Mouse (Mus musculus): ENCODE measurements around the gene Rnf31. TPM values are rescaled to one million over a fixed set of nuclear protein-coding genes. Genes with fewer than 3 reads are reported as not detected.
A peak's percentile ranks its signal among the peaks of the same experiment; 100 is the strongest.

The Rnf31 gene
- polyA plus RNA-seq, 1 experiment from 2014 or later: 19.7 TPM

GRCm38 (mm10) chr14:55644261-55644888 is 52.9 kb downstream of the Rnf31 start:
- 42% methylated on average over 17 of the region's 17 CpGs for WGBS
- Histone ChIP-seq H3K36me3 (peaks cover 49% of the 10 kb centered on the region), H3K27ac (peak overlapping the region; percentile 59; the same call in 1 of the 2 replicates), H3K9me3 (replicated peaks) (no peaks in the 10 kb centered on the region), H3K4me3 (peak overlapping the region; percentile 98), H3K4me1 (peaks cover 27% of the 10 kb centered on the region), H3K27me3 (ENCODE audit: low read depth, poor library complexity, severe bottlenecking) (no peaks in the 10 kb centered on the region)
- no peak for DNase-seq (ENCODE audit: low spot score)

GRCm38 (mm10) chr14:55649884-55650283 is 58.4 kb downstream of the Rnf31 start, which contains the start of gene Tssk4:
Gene Tssk4 (plus strand): TSS chr14:55650184.
- Histone ChIP-seq H3K27me3 (ENCODE audit: low read depth, poor library complexity, severe bottlenecking) (no peaks in the 10 kb centered on the region), H3K27ac (no peak within 1 kb of the TSS), H3K4me3 (no peak within 1 kb of the TSS), H3K9me3 (replicated peaks) (no peaks in the 10 kb centered on the region), H3K4me1 (peaks cover 5% of the 10 kb centered on the region), H3K36me3 (peaks cover 23% of the 10 kb centered on the region)
- 98% methylated on average over 2 of the region's 2 CpGs for WGBS
- no peak for DNase-seq (ENCODE audit: low spot score)

- no peaks in the 10 kb centered on the region for H3K27me3 ChIP-seq (ENCODE audit: low read depth, poor library complexity, severe bottlenecking)
- H3K36me3 ChIP-seq: peaks cover 11% of the 10 kb centered on the region
- H3K9me3 ChIP-seq (replicated peaks): no peaks in the 10 kb centered on the region
- H3K4me3 ChIP-seq: no peak overlapping the region
- 85% methylated on average over 7 of the region's 7 CpGs for WGBS
- no peaks in the 10 kb centered on the region for H3K4me1 ChIP-seq
- no peak overlapping the region for H3K27ac ChIP-seq
- no peak for DNase-seq (ENCODE audit: low spot score)
Observed at GRCm38 (mm10) chr14:55651528-55651927, 60.0 kb downstream of the Rnf31 start.

Other genes starting within 250 kb of the Rnf31 start
- 74.5 and 83.2 TPM in 2 replicates for gene Dhrs4, start 113.0 kb upstream of the Rnf31 start, polyA plus RNA-seq (2016; fragmentation: Nextera tagmentation; extraction: Ambion mirVana)
- gene Carmil3, start 101.1 kb upstream of the Rnf31 start, polyA plus RNA-seq (2016; fragmentation: Nextera tagmentation; extraction: Ambion mirVana): 2.4 and 2.9 TPM in 2 replicates
- gene Cpne6, start 81.3 kb upstream of the Rnf31 start, polyA plus RNA-seq (2016; fragmentation: Nextera tagmentation; extraction: Ambion mirVana): 0.05 TPM in 1 of 2 replicates, not detected in the other
- gene Nrl, start 66.7 kb upstream of the Rnf31 start, polyA plus RNA-seq (2016; fragmentation: Nextera tagmentation; extraction: Ambion mirVana): not detected in 2 replicates
- gene Pck2, start 51.4 kb upstream of the Rnf31 start, polyA plus RNA-seq (2016; fragmentation: Nextera tagmentation; extraction: Ambion mirVana): 22.1 and 26.9 TPM in 2 replicates
- gene Dcaf11, start 31.7 kb upstream of the Rnf31 start, polyA plus RNA-seq (2016; fragmentation: Nextera tagmentation; extraction: Ambion mirVana): 62.3 and 69.1 TPM in 2 replicates
- gene A730061H03Rik, start 31.3 kb upstream of the Rnf31 start, polyA plus RNA-seq (2016; fragmentation: Nextera tagmentation; extraction: Ambion mirVana): 0.59 and 0.87 TPM in 2 replicates
- 1.3 and 3.9 TPM in 2 replicates for gene Fitm1, start 16.1 kb upstream of the Rnf31 start, polyA plus RNA-seq (2016; fragmentation: Nextera tagmentation; extraction: Ambion mirVana)
- gene Psme1, start 13.6 kb upstream of the Rnf31 start, polyA plus RNA-seq (2016; fragmentation: Nextera tagmentation; extraction: Ambion mirVana): 109 and 115 TPM in 2 replicates
- 5.2 and 5.4 TPM in 2 replicates for gene Emc9, start 6.4 kb upstream of the Rnf31 start, polyA plus RNA-seq (2016; fragmentation: Nextera tagmentation; extraction: Ambion mirVana)
- 157 and 192 TPM in 2 replicates for gene Psme2, start 595 bp upstream of the Rnf31 start, polyA plus RNA-seq (2016; fragmentation: Nextera tagmentation; extraction: Ambion mirVana)
- gene Irf9, start 11.9 kb downstream of the Rnf31 start, polyA plus RNA-seq (2016; fragmentation: Nextera tagmentation; extraction: Ambion mirVana): 4.9 and 7.0 TPM in 2 replicates
- gene Rec8, start 26.3 kb downstream of the Rnf31 start, polyA plus RNA-seq (2016; fragmentation: Nextera tagmentation; extraction: Ambion mirVana): 6.1 and 12.1 TPM in 2 replicates
- 134 and 152 TPM in 2 replicates for gene Ipo4, start 44.2 kb downstream of the Rnf31 start, polyA plus RNA-seq (2016; fragmentation: Nextera tagmentation; extraction: Ambion mirVana)
- 1.1 and 2.2 TPM in 2 replicates for gene Gm49378, start 46.2 kb downstream of the Rnf31 start, polyA plus RNA-seq (2016; fragmentation: Nextera tagmentation; extraction: Ambion mirVana)
- 80.6 and 92.0 TPM in 2 replicates for gene Tm9sf1, start 52.1 kb downstream of the Rnf31 start, polyA plus RNA-seq (2016; fragmentation: Nextera tagmentation; extraction: Ambion mirVana)
- gene Tssk4, start 58.5 kb downstream of the Rnf31 start, polyA plus RNA-seq (2016; fragmentation: Nextera tagmentation; extraction: Ambion mirVana): 0.60 and 0.61 TPM in 2 replicates
- gene Mdp1, start 68.8 kb downstream of the Rnf31 start, polyA plus RNA-seq (2016; fragmentation: Nextera tagmentation; extraction: Ambion mirVana): 58.8 and 67.0 TPM in 2 replicates
- gene Gmpr2, start 80.2 kb downstream of the Rnf31 start, polyA plus RNA-seq (2016; fragmentation: Nextera tagmentation; extraction: Ambion mirVana): 55.8 and 60.8 TPM in 2 replicates
- gene Nedd8, start 80.4 kb downstream of the Rnf31 start, polyA plus RNA-seq (2016; fragmentation: Nextera tagmentation; extraction: Ambion mirVana): 649 and 655 TPM in 2 replicates
- gene Tinf2, start 90.1 kb downstream of the Rnf31 start, polyA plus RNA-seq (2016; fragmentation: Nextera tagmentation; extraction: Ambion mirVana): 66.2 and 77.9 TPM in 2 replicates
- 1.5 and 1.9 TPM in 2 replicates for gene Tgm1, start 122.2 kb downstream of the Rnf31 start, polyA plus RNA-seq (2016; fragmentation: Nextera tagmentation; extraction: Ambion mirVana)
- gene Rabggta, start 130.6 kb downstream of the Rnf31 start, polyA plus RNA-seq (2016; fragmentation: Nextera tagmentation; extraction: Ambion mirVana): 27.3 and 29.7 TPM in 2 replicates
- gene Dhrs1, start 154.0 kb downstream of the Rnf31 start, polyA plus RNA-seq (2016; fragmentation: Nextera tagmentation; extraction: Ambion mirVana): 65.2 and 67.4 TPM in 2 replicates
- 68.7 and 71.4 TPM in 2 replicates for gene Nop9, start 154.0 kb downstream of the Rnf31 start, polyA plus RNA-seq (2016; fragmentation: Nextera tagmentation; extraction: Ambion mirVana)
- 0.24 TPM in 1 of 2 replicates, not detected in the other for gene Cideb, start 166.8 kb downstream of the Rnf31 start, polyA plus RNA-seq (2016; fragmentation: Nextera tagmentation; extraction: Ambion mirVana)
- 0.23 and 0.30 TPM in 2 replicates for gene Ltb4r2, start 169.7 kb downstream of the Rnf31 start, polyA plus RNA-seq (2016; fragmentation: Nextera tagmentation; extraction: Ambion mirVana)
- 0.14 and 0.26 TPM in 2 replicates for gene Ltb4r1, start 174.3 kb downstream of the Rnf31 start, polyA plus RNA-seq (2016; fragmentation: Nextera tagmentation; extraction: Ambion mirVana)
- 7.7 and 13.3 TPM in 2 replicates for gene Adcy4, start 192.4 kb downstream of the Rnf31 start, polyA plus RNA-seq (2016; fragmentation: Nextera tagmentation; extraction: Ambion mirVana)
- 25.3 and 29.3 TPM in 2 replicates for gene Ripk3, start 197.2 kb downstream of the Rnf31 start, polyA plus RNA-seq (2016; fragmentation: Nextera tagmentation; extraction: Ambion mirVana)
- 106 and 157 TPM in 2 replicates for gene Nfatc4, start 231.4 kb downstream of the Rnf31 start, polyA plus RNA-seq (2016; fragmentation: Nextera tagmentation; extraction: Ambion mirVana)